Mouse (Mus musculus): ENCODE measurements around the gene Pkn3. TPM values are rescaled to one million over a fixed set of nuclear protein-coding genes. Genes with fewer than 3 reads are reported as not detected.

The Pkn3 gene
- 8.9 TPM for polyA plus RNA-seq (2014; fragmentation: Illumina TruSeq; extraction: RNeasy Lipid Tissue Mini Kit (QIAGEN cat#74804); ENCODE audit: insufficient read depth, low read depth, low replicate concordance)

GRCm38 (mm10) chr2:30077502-30078348, at the start of gene Pkn3:
TSS of gene Pkn3 (plus strand) at chr2:30077684.

GRCm38 (mm10) chr2:30048699-30049388, 28.6 kb upstream of the Pkn3 start, which contains the start of gene Wdr34:
TSS of gene Wdr34 (minus strand) at chr2:30048881.

GRCm38 (mm10) chr2:30057223-30057904, 20.1 kb upstream of the Pkn3 start, which contains the start of gene Set:
TSS of gene Set (plus strand) at chr2:30057378.

GRCm38 (mm10) chr2:30093471-30094207, 16.2 kb downstream of the Pkn3 start, which contains the start of gene Zdhhc12:
TSS of gene Zdhhc12 (minus strand) at chr2:30093648.

GRCm38 (mm10) chr2:30124472-30125274, 47.2 kb downstream of the Pkn3 start, which contains the start of gene Zer1:
TSS of gene Zer1 (minus strand) at chr2:30124585.

GRCm38 (mm10) chr2:30133613-30134377, 56.3 kb downstream of the Pkn3 start, which contains the start of gene Tbc1d13:
TSS of gene Tbc1d13 (plus strand) at chr2:30133746.

Other genes with a start within 250 kb of the Pkn3 start
- 2.7 TPM for gene Cercam, start 208.5 kb upstream of the Pkn3 start, polyA plus RNA-seq (2014; fragmentation: Illumina TruSeq; extraction: RNeasy Lipid Tissue Mini Kit (QIAGEN cat#74804); ENCODE audit: insufficient read depth, low read depth, low replicate concordance)
- 14.0 TPM for gene Odf2, start 188.5 kb upstream of the Pkn3 start, polyA plus RNA-seq (2014; fragmentation: Illumina TruSeq; extraction: RNeasy Lipid Tissue Mini Kit (QIAGEN cat#74804); ENCODE audit: insufficient read depth, low read depth, low replicate concordance)
- 16.5 TPM for gene Gle1, start 142.3 kb upstream of the Pkn3 start, polyA plus RNA-seq (2014; fragmentation: Illumina TruSeq; extraction: RNeasy Lipid Tissue Mini Kit (QIAGEN cat#74804); ENCODE audit: insufficient read depth, low read depth, low replicate concordance)
- gene Sptan1, start 112.1 kb upstream of the Pkn3 start, polyA plus RNA-seq (2014; fragmentation: Illumina TruSeq; extraction: RNeasy Lipid Tissue Mini Kit (QIAGEN cat#74804); ENCODE audit: insufficient read depth, low read depth, low replicate concordance) = 194 TPM
- gene Wdr34, start 28.8 kb upstream of the Pkn3 start, polyA plus RNA-seq (2014; fragmentation: Illumina TruSeq; extraction: RNeasy Lipid Tissue Mini Kit (QIAGEN cat#74804); ENCODE audit: insufficient read depth, low read depth, low replicate concordance) = 15.4 TPM
- gene Set, start 20.3 kb upstream of the Pkn3 start, polyA plus RNA-seq (2014; fragmentation: Illumina TruSeq; extraction: RNeasy Lipid Tissue Mini Kit (QIAGEN cat#74804); ENCODE audit: insufficient read depth, low read depth, low replicate concordance) = 96.8 TPM
- gene Zdhhc12, start 16.0 kb downstream of the Pkn3 start, polyA plus RNA-seq (2014; fragmentation: Illumina TruSeq; extraction: RNeasy Lipid Tissue Mini Kit (QIAGEN cat#74804); ENCODE audit: insufficient read depth, low read depth, low replicate concordance) = 15.1 TPM
- 9.9 TPM for gene Zer1, start 46.9 kb downstream of the Pkn3 start, polyA plus RNA-seq (2014; fragmentation: Illumina TruSeq; extraction: RNeasy Lipid Tissue Mini Kit (QIAGEN cat#74804); ENCODE audit: insufficient read depth, low read depth, low replicate concordance)
- gene Tbc1d13, start 56.1 kb downstream of the Pkn3 start, polyA plus RNA-seq (2014; fragmentation: Illumina TruSeq; extraction: RNeasy Lipid Tissue Mini Kit (QIAGEN cat#74804); ENCODE audit: insufficient read depth, low read depth, low replicate concordance) = 19.2 TPM
- gene Endog, start 93.8 kb downstream of the Pkn3 start, polyA plus RNA-seq (2014; fragmentation: Illumina TruSeq; extraction: RNeasy Lipid Tissue Mini Kit (QIAGEN cat#74804); ENCODE audit: insufficient read depth, low read depth, low replicate concordance) = 20.2 TPM
- 13.8 TPM for gene Spout1, start 100.8 kb downstream of the Pkn3 start, polyA plus RNA-seq (2014; fragmentation: Illumina TruSeq; extraction: RNeasy Lipid Tissue Mini Kit (QIAGEN cat#74804); ENCODE audit: insufficient read depth, low read depth, low replicate concordance)
- 11.1 TPM for gene Kyat1, start 128.2 kb downstream of the Pkn3 start, polyA plus RNA-seq (2014; fragmentation: Illumina TruSeq; extraction: RNeasy Lipid Tissue Mini Kit (QIAGEN cat#74804); ENCODE audit: insufficient read depth, low read depth, low replicate concordance)
- 16.7 TPM for gene Lrrc8a, start 160.0 kb downstream of the Pkn3 start, polyA plus RNA-seq (2014; fragmentation: Illumina TruSeq; extraction: RNeasy Lipid Tissue Mini Kit (QIAGEN cat#74804); ENCODE audit: insufficient read depth, low read depth, low replicate concordance)
- gene Gm28035, start 162.9 kb downstream of the Pkn3 start, polyA plus RNA-seq (2014; fragmentation: Illumina TruSeq; extraction: RNeasy Lipid Tissue Mini Kit (QIAGEN cat#74804); ENCODE audit: insufficient read depth, low read depth, low replicate concordance) = 0.40 TPM
- 16.4 TPM for gene Phyhd1, start 188.5 kb downstream of the Pkn3 start, polyA plus RNA-seq (2014; fragmentation: Illumina TruSeq; extraction: RNeasy Lipid Tissue Mini Kit (QIAGEN cat#74804); ENCODE audit: insufficient read depth, low read depth, low replicate concordance)
- gene Gm28038, start 203.4 kb downstream of the Pkn3 start, polyA plus RNA-seq (2014; fragmentation: Illumina TruSeq; extraction: RNeasy Lipid Tissue Mini Kit (QIAGEN cat#74804); ENCODE audit: insufficient read depth, low read depth, low replicate concordance) = not detected
- 11.8 TPM for gene Dolk, start 208.7 kb downstream of the Pkn3 start, polyA plus RNA-seq (2014; fragmentation: Illumina TruSeq; extraction: RNeasy Lipid Tissue Mini Kit (QIAGEN cat#74804); ENCODE audit: insufficient read depth, low read depth, low replicate concordance)
- 7.2 TPM for gene Nup188, start 208.7 kb downstream of the Pkn3 start, polyA plus RNA-seq (2014; fragmentation: Illumina TruSeq; extraction: RNeasy Lipid Tissue Mini Kit (QIAGEN cat#74804); ENCODE audit: insufficient read depth, low read depth, low replicate concordance)

Data from lung, adult 10 weeks (tissue).